Mouse (Mus musculus): ENCODE data around the gene Tmigd3. TPM values are rescaled to one million over a fixed set of nuclear protein-coding genes. Genes with fewer than 3 reads are reported as not detected.
A peak's percentile ranks its signal among the peaks of the same experiment; 100 is the strongest.

Tmigd3 gene
- total and polyA plus RNA-seq, 3 experiments = 0.25 TPM; not detected in 2

- TF ChIP-seq HCFC1 (IDR thresholded peaks at IDR 0.05; ENCODE audit: low read depth, low read length) (no peak), TCF12 (IDR thresholded peaks at IDR 0.05; ENCODE audit: low read depth, low read length) (peak; percentile 58; the same call in 1 of the 2 replicates), IRF4 (IDR thresholded peaks at IDR 0.05; ENCODE audit: low read depth, low read length) (peak; percentile 74), PAX5 (IDR thresholded peaks at IDR 0.05; ENCODE audit: low read length) (no peak), ELF1 (IDR thresholded peaks at IDR 0.05; ENCODE audit: low read depth, low read length) (no peak; the same call in 1 of the 2 replicates), MEF2A (IDR thresholded peaks at IDR 0.05; ENCODE audit: borderline replicate concordance, low read depth, low read length) (no peak), RAD21 (IDR thresholded peaks at IDR 0.05; ENCODE audit: low read depth, low read length) (no peak), MYC (IDR thresholded peaks at IDR 0.05; ENCODE audit: low read depth, low read length) (peak; percentile 91), UBTF (IDR thresholded peaks at IDR 0.05; ENCODE audit: low read depth, low read length) (no peak), NRF1 (IDR thresholded peaks at IDR 0.05; ENCODE audit: low read depth, low read length) (no peak), ZMIZ1 (IDR thresholded peaks at IDR 0.05; ENCODE audit: low read depth, low read length) (no peak), ETS1 (conservative IDR thresholded peaks at IDR 0.05; ENCODE audit: low read depth, low read length) (peak; percentile 31; the same call in 1 of the 2 replicates), JUND (conservative IDR thresholded peaks at IDR 0.05; ENCODE audit: low read depth, low read length) (no peak), ZKSCAN1 (IDR thresholded peaks at IDR 0.05; ENCODE audit: borderline replicate concordance, low read depth, low read length) (no peak)
These were observed 30.0 kb downstream of the Tmigd3 start (continued) for GRCm38 (mm10) chr3:105900716-105901115.

- Histone ChIP-seq H3K27me3 (replicated peaks) (no peaks in the 10 kb centered on the region), H3K4me3 (replicated peaks in 1 of 3; ENCODE audit: low read depth in 2 of 3, low read length in 2 of 3, poor library complexity in 1 of 3) (no peak overlapping the region), H3K27ac (ENCODE audit: insufficient read depth, low read depth) (no peak overlapping the region), H3K36me3 (replicated peaks in 1 of 2; ENCODE audit: control insufficient read depth in 1 of 2, insufficient read depth in 1 of 2, low read length in 1 of 2) (no peaks in the 10 kb centered on the region), H3K4me2 (ENCODE audit: insufficient read depth, low read depth, poor library complexity, severe bottlenecking) (no peak overlapping the region), H3K9me3 (replicated peaks; ENCODE audit: low read length) (peaks cover 3% of the 10 kb centered on the region), H3K79me2 (replicated peaks; ENCODE audit: control insufficient read depth, extremely low read depth, insufficient read depth, poor library complexity, severe bottlenecking) (no peaks in the 10 kb centered on the region), H3K4me1 (ENCODE audit: control insufficient read depth in 1 of 2, insufficient read depth in 2 of 2) (peaks cover 15 to 47% of the 10 kb centered on the region in 2 experiments), H3K9ac (ENCODE audit: insufficient read depth, low read depth) (no peak overlapping the region)
- in situ Hi-C loops (cut with MboI; ENCODE audit: low pct_ligation_motif_present, low pct_unique_long_range_greater_than_20kb, low sequenced_read_pairs) = loop anchor here (5.0 kb wide), 1 partner anchor 56 kb away; the partner anchor contains the start of gene Wdr77
- dilution Hi-C loops (cut with MboI; ENCODE audit: extremely low pct_ligation_motif_present, extremely low pct_unique_long_range_greater_than_20kb, low sequenced_read_pairs) = loop anchor here (25.0 kb wide), 1 partner anchor 214 kb away; the partner anchor contains the start of gene Ddx20
- TF ChIP-seq MAZ (IDR thresholded peaks at IDR 0.05; ENCODE audit: low read depth, low read length) = no peak
- no peak for TF ChIP-seq SMC3 (IDR thresholded peaks at IDR 0.05; ENCODE audit: low read depth, low read length)
- no peak for TF ChIP-seq BHLHE40 (IDR thresholded peaks at IDR 0.05; ENCODE audit: low read depth, low read length)
- TF ChIP-seq MEF2A (IDR thresholded peaks at IDR 0.05; ENCODE audit: borderline replicate concordance, low read depth, low read length) = no peak
- DNase-seq (ENCODE audit: extremely low read depth) = no peak
These were observed 30.8 kb downstream of the Tmigd3 start for GRCm38 (mm10) chr3:105901468-105901867.

DNA sequence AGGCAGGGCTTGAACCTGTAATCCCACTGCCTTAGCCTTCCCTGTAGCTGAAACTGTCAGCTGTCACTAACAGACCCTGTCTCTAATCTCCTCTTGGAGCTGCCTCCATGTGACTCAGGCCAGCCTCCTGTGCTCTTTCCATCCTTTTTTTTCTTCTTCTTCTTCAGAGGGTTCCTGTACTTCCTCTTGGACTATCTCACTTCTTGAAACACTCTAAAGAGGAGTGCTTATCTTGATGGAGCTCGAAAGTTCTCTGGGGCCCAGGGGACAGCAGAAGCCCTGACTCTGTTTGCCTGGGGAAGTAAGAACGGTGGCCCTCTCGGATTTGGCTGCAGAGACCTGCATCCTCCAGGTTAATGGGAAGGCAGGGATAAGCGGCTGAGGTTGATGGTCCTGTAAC, 33.5 kb downstream of the Tmigd3 start:
- in situ Hi-C loops (cut with MboI; ENCODE audit: low pct_ligation_motif_present, low pct_unique_long_range_greater_than_20kb, low sequenced_read_pairs) = loop anchor here (5.0 kb wide), 1 partner anchor 53 kb away; the partner anchor contains the start of gene Wdr77
- TF ChIP-seq USF2 (conservative IDR thresholded peaks at IDR 0.05; ENCODE audit: low read depth, low read length) = no peak
- TF ChIP-seq EP300 (IDR thresholded peaks at IDR 0.05; ENCODE audit: low read length) = peak; percentile 14; the same call in 1 of the 2 replicates
- TF ChIP-seq MXI1 (IDR thresholded peaks at IDR 0.05; ENCODE audit: low read depth, low read length) = no peak
- TF ChIP-seq ZNF384 (IDR thresholded peaks at IDR 0.05; ENCODE audit: low read depth, low read length) = peak; percentile 38
- Histone ChIP-seq H3K27ac (ENCODE audit: insufficient read depth, low read depth) (no peak overlapping the region), H3K9ac (ENCODE audit: insufficient read depth, low read depth) (no peak overlapping the region), H3K4me2 (ENCODE audit: insufficient read depth, low read depth, poor library complexity, severe bottlenecking) (no peak overlapping the region), H3K27me3 (replicated peaks) (no peaks in the 10 kb centered on the region), H3K9me3 (replicated peaks; ENCODE audit: low read length) (no peaks in the 10 kb centered on the region), H3K4me3 (replicated peaks in 1 of 3; ENCODE audit: low read depth in 2 of 3, low read length in 2 of 3, poor library complexity in 1 of 3) (no peak overlapping the region), H3K4me1 (ENCODE audit: control insufficient read depth in 1 of 2, insufficient read depth in 2 of 2) (peaks cover 21 to 54% of the 10 kb centered on the region in 2 experiments), H3K36me3 (replicated peaks in 1 of 2; ENCODE audit: control insufficient read depth in 1 of 2, insufficient read depth in 1 of 2, low read length in 1 of 2) (peaks cover 0 to 2% of the 10 kb centered on the region in 2 experiments), H3K79me2 (replicated peaks; ENCODE audit: control insufficient read depth, extremely low read depth, insufficient read depth, poor library complexity, severe bottlenecking) (no peaks in the 10 kb centered on the region)
- dilution Hi-C loops (cut with MboI; ENCODE audit: extremely low pct_ligation_motif_present, extremely low pct_unique_long_range_greater_than_20kb, low sequenced_read_pairs) = loop anchor here (25.0 kb wide), 1 partner anchor 217 kb away; the partner anchor contains the start of gene Ddx20
- DNase-seq (ENCODE audit: extremely low read depth) = peak; percentile 29

Measured in CH12.LX (cell line).